Mouse (Mus musculus) CH12.LX (cell line): ENCODE data around the gene Flad1. TPM values are rescaled to one million over a fixed set of nuclear protein-coding genes. Genes with fewer than 3 reads are reported as not detected.
A peak's percentile ranks its signal among the peaks of the same experiment; 100 is the strongest.

Experiments used
- DNase-seq: peaks from one replicate; pipeline ENCODE4 v3.0.0-alpha.2; 2013; ENCODE audit errors: extremely low read depth
- H3K27ac ChIP-seq: 2 replicates; pipeline ENCODE4 v1.5.1; 2012; ENCODE audit warnings: low read depth, mild to moderate bottlenecking, control low read depth, moderate library complexity; ENCODE audit not compliant: insufficient read depth
- H3K27me3 ChIP-seq: replicated peaks from 2 replicates; pipeline ENCODE3; 2012; ENCODE audit warnings: inconsistent platforms
- H3K36me3 ChIP-seq, 2 experiments: replicated peaks in 1 of 2; 2 replicates each; pipeline versions ENCODE3 to v1.6.1; 2012; ENCODE audit warnings: inconsistent platforms in 1 of 2, low read length in 1 of 2, mild to moderate bottlenecking in 1 of 2, mixed read lengths in 1 of 2, moderate library complexity in 1 of 2; ENCODE audit not compliant: control insufficient read depth in 1 of 2, insufficient read depth in 1 of 2
- H3K4me1 ChIP-seq, 2 experiments: 2 replicates each; pipeline ENCODE4 v1.6.1; 2012; ENCODE audit warnings: inconsistent platforms in 1 of 2, moderate library complexity in 1 of 2; ENCODE audit not compliant: insufficient read depth in 2 of 2, control insufficient read depth in 1 of 2
- H3K4me2 ChIP-seq: 2 replicates; pipeline ENCODE4 v1.6.1; 2012; ENCODE audit warnings: low read depth, mild to moderate bottlenecking, control low read depth; ENCODE audit not compliant: poor library complexity, insufficient read depth, severe bottlenecking
- H3K4me3 ChIP-seq, 3 experiments: fragments of 150-350 bp in 1 of 3; sonication (generic) in 1 of 3; replicated peaks in 1 of 3; 2 replicates each; pipeline versions ENCODE3 to v1.5.1; 2011 to 2012; ENCODE audit warnings: low read depth in 2 of 3, low read length in 2 of 3, mild to moderate bottlenecking in 2 of 3, moderate library complexity in 2 of 3, control low read depth in 1 of 3, improper control_type of control experiment in 1 of 3, inconsistent platforms in 1 of 3, mixed read lengths in 1 of 3; ENCODE audit not compliant: poor library complexity in 1 of 3
- H3K79me2 ChIP-seq: replicated peaks from 2 replicates; pipeline ENCODE4 v1.6.1; 2012; ENCODE audit warnings: mild to moderate bottlenecking, moderate library complexity; ENCODE audit not compliant: control insufficient read depth, poor library complexity, insufficient read depth, severe bottlenecking; ENCODE audit errors: extremely low read depth
- H3K9ac ChIP-seq: 2 replicates; pipeline ENCODE4 v1.6.1; 2012; ENCODE audit warnings: low read depth, mild to moderate bottlenecking, control low read depth, moderate library complexity; ENCODE audit not compliant: insufficient read depth
- H3K9me3 ChIP-seq: replicated peaks from 2 replicates; pipeline ENCODE3; 2012; ENCODE audit warnings: low read length, inconsistent platforms, mixed read lengths
- BHLHE40 ChIP-seq: IDR thresholded peaks from 2 replicates; pipeline ENCODE4 v1.6.1; 2011; ENCODE audit warnings: mild to moderate bottlenecking, low read depth, low read length, improper control_type of control experiment
- CHD2 ChIP-seq: IDR thresholded peaks from 2 replicates; pipeline ENCODE4 v1.6.1; 2011; ENCODE audit warnings: low read length, improper control_type of control experiment
- CTCF ChIP-seq, 2 experiments: IDR thresholded peaks in 1 of 2; conservative IDR thresholded peaks in 1 of 2; 2 replicates each; pipeline ENCODE4 v1.5.1; 2011 to 2012; ENCODE audit warnings: low read depth in 2 of 2, low read length in 2 of 2, improper control_type of control experiment in 1 of 2, inconsistent platforms in 1 of 2, mild to moderate bottlenecking in 1 of 2, moderate library complexity in 1 of 2
- E2F4 ChIP-seq: IDR thresholded peaks from 2 replicates; pipeline ENCODE4 v1.6.1; 2011; ENCODE audit warnings: low read depth, low read length, improper control_type of control experiment; ENCODE audit not compliant: insufficient replicate concordance
- ELF1 ChIP-seq: IDR thresholded peaks from 2 replicates; pipeline ENCODE4 v1.6.1; 2014; ENCODE audit warnings: low read depth, mild to moderate bottlenecking, inconsistent platforms, low read length, improper control_type of control experiment
- EP300 ChIP-seq: IDR thresholded peaks from 2 replicates; pipeline ENCODE4 v1.6.1; 2011; ENCODE audit warnings: low read length, improper control_type of control experiment
- ETS1 ChIP-seq: conservative IDR thresholded peaks from 2 replicates; pipeline ENCODE4 v1.6.1; 2012; ENCODE audit warnings: low read depth, mild to moderate bottlenecking, inconsistent platforms, low read length, improper control_type of control experiment, moderate library complexity
- GABPA ChIP-seq: IDR thresholded peaks from 2 replicates; pipeline ENCODE4 v1.6.1; 2012; ENCODE audit warnings: low read depth, low read length, improper control_type of control experiment, inconsistent platforms; ENCODE audit not compliant: insufficient replicate concordance
- IRF4 ChIP-seq: IDR thresholded peaks from 2 replicates; pipeline ENCODE4 v1.6.1; 2014; ENCODE audit warnings: low read depth, mild to moderate bottlenecking, inconsistent platforms, low read length, improper control_type of control experiment
- JUN ChIP-seq: IDR thresholded peaks from 2 replicates; pipeline ENCODE4 v1.6.1; 2011; ENCODE audit warnings: low read depth, mild to moderate bottlenecking, low read length, improper control_type of control experiment, moderate library complexity; ENCODE audit not compliant: insufficient read depth
- KAT2A ChIP-seq: IDR thresholded peaks from 2 replicates; pipeline ENCODE4 v1.6.1; 2012; ENCODE audit warnings: low read length, improper control_type of control experiment, inconsistent platforms; ENCODE audit not compliant: insufficient replicate concordance
- MAFK ChIP-seq: IDR thresholded peaks from 2 replicates; pipeline ENCODE4 v1.6.1; 2011; ENCODE audit warnings: low read length, improper control_type of control experiment; ENCODE audit not compliant: insufficient replicate concordance
- MAX ChIP-seq: IDR thresholded peaks from 2 replicates; pipeline ENCODE4 v1.6.1; 2011; ENCODE audit warnings: low read length, improper control_type of control experiment
- MAZ ChIP-seq: IDR thresholded peaks from 2 replicates; pipeline ENCODE4 v1.6.1; 2012; ENCODE audit warnings: low read depth, mild to moderate bottlenecking, inconsistent platforms, low read length, improper control_type of control experiment, moderate library complexity
- MYC ChIP-seq: IDR thresholded peaks from 2 replicates; pipeline ENCODE4 v1.6.1; 2011; ENCODE audit warnings: low read depth, mild to moderate bottlenecking, improper control_type of control experiment, low read length
- NELFE ChIP-seq: IDR thresholded peaks from 2 replicates; pipeline ENCODE4 v1.6.1; 2011; ENCODE audit warnings: low read depth, low read length, improper control_type of control experiment
- NRF1 ChIP-seq: IDR thresholded peaks from 2 replicates; pipeline ENCODE4 v1.6.1; 2014; ENCODE audit warnings: low read depth, mild to moderate bottlenecking, inconsistent platforms, low read length, improper control_type of control experiment, moderate library complexity
- PAX5 ChIP-seq: IDR thresholded peaks from 2 replicates; pipeline ENCODE4 v1.6.1; 2012; ENCODE audit warnings: low read length, inconsistent platforms, mixed read lengths
- POLR2A ChIP-seq: IDR thresholded peaks from 2 replicates; pipeline ENCODE4 v1.6.1; 2011; ENCODE audit warnings: low read depth, mild to moderate bottlenecking, improper control_type of control experiment, low read length
- POLR2AphosphoS2 ChIP-seq: IDR thresholded peaks from 2 replicates; pipeline ENCODE4 v1.6.1; 2011; ENCODE audit warnings: low read depth, low read length, improper control_type of control experiment
- RAD21 ChIP-seq: IDR thresholded peaks from 2 replicates; pipeline ENCODE4 v1.6.1; 2011; ENCODE audit warnings: low read depth, mild to moderate bottlenecking, low read length, improper control_type of control experiment, moderate library complexity
- RCOR1 ChIP-seq: conservative IDR thresholded peaks from 2 replicates; pipeline ENCODE4 v1.6.1; 2012; ENCODE audit warnings: low read depth, mild to moderate bottlenecking, inconsistent platforms, low read length, improper control_type of control experiment
- SIN3A ChIP-seq: IDR thresholded peaks from 2 replicates; pipeline ENCODE4 v1.6.1; 2012; ENCODE audit warnings: low read length, improper control_type of control experiment, inconsistent platforms
- TBP ChIP-seq: conservative IDR thresholded peaks from 2 replicates; pipeline ENCODE4 v1.6.1; 2011; ENCODE audit warnings: low read depth, low read length, improper control_type of control experiment
- TCF12 ChIP-seq: IDR thresholded peaks from 2 replicates; pipeline ENCODE4 v1.6.1; 2014; ENCODE audit warnings: low read depth, mild to moderate bottlenecking, inconsistent platforms, low read length, improper control_type of control experiment
- UBTF ChIP-seq: IDR thresholded peaks from 2 replicates; pipeline ENCODE4 v1.6.1; 2012; ENCODE audit warnings: low read depth, mild to moderate bottlenecking, inconsistent platforms, low read length, improper control_type of control experiment, moderate library complexity
- USF1 ChIP-seq: IDR thresholded peaks from 2 replicates; pipeline ENCODE4 v1.6.1; 2014; ENCODE audit warnings: low read depth, mild to moderate bottlenecking, inconsistent platforms, low read length, improper control_type of control experiment
- ZMIZ1 ChIP-seq: IDR thresholded peaks from 2 replicates; pipeline ENCODE4 v1.6.1; 2012; ENCODE audit warnings: low read depth, mild to moderate bottlenecking, inconsistent platforms, low read length, improper control_type of control experiment
- ZNF384 ChIP-seq: IDR thresholded peaks from 2 replicates; pipeline ENCODE4 v1.6.1; 2012; ENCODE audit warnings: low read depth, low read length, improper control_type of control experiment, inconsistent platforms
- dilution Hi-C: fragments of 300-500 bp; cut with MboI; formaldehyde crosslinking; loops from 2 replicates; pipeline ENCODE4 v1.14.3; 2020; ENCODE audit warnings: low sequenced_read_pairs; ENCODE audit not compliant: extremely low pct_unique_long_range_greater_than_20kb, extremely low pct_ligation_motif_present
- in situ Hi-C: fragments of 300-500 bp; cut with MboI; formaldehyde crosslinking; loops from 3 replicates; pipeline ENCODE4 v1.14.3; 2019; ENCODE audit warnings: low sequenced_read_pairs, low pct_ligation_motif_present, low pct_unique_long_range_greater_than_20kb, mixed read lengths
- polyA plus RNA-seq: library from polyadenylated mRNA; unstranded; fragments of >175 nt; gene quantifications from 2 replicates; pipeline ENCODE4 v1.2.1, GENCODE M21; 2012; ENCODE audit warnings: low read depth; ENCODE audit not compliant: insufficient read length
- total RNA-seq, 2 experiments: library from RNA; depleted of rRNA; stranded (reverse); fragments of 300-350 nt in 1 of 2; fragments of >200 nt in 1 of 2; gene quantifications; 2 replicates each; pipeline ENCODE4 v1.2.3; 2012 to 2014

Flad1 gene
- total and polyA plus RNA-seq, 3 experiments = 26.0 to 31.1 (median 26.9) TPM

DNA sequence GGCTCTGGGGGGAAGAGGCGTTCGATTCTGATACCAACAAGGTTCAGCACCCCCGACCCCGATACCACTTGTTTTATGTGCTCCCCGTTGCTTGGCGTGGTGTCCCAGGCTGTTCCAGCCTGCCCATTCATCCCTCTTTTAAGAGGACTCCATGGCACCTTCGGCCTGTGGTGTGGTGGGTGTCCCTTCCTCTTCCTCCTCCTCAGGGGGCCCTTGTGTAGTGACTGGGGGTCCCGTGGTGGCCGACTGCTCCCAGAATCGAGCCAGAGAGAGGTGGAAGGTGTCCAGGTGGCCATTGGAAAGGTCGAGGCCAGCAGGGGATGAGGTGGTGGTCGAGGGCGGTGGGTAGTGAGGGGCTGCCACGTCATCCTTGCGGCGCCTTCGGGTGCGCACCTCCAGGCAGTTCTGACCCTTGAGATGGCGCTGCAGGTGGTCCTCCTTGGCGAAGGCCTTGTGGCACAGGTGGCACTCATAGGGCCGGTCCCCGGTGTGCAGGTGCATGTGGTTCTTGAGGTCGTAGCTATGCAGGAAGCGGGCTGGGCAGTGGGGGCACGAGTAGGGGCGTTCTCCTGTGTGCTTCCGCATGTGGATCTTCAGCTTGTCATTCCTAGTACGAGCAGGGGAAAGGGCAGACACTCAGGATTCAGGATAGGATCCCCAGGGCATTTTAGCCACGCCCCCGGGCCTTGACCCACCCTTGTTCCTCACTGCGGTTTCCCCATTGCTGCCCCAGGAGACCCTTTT, 32.1 kb downstream of the Flad1 start:
- in situ Hi-C loops (no loop called here), dilution Hi-C loops (no loop called here)
- DNase-seq = no peak
- H3K9ac ChIP-seq = no peak overlapping the region
- no peaks in the 10 kb centered on the region for H3K9me3 ChIP-seq
- peak overlapping the region; percentile 19; the same call in 1 of the 2 replicates for H3K27ac ChIP-seq
- peaks cover 29 to 74% of the 10 kb centered on the region in 2 experiments for H3K4me1 ChIP-seq
- H3K79me2 ChIP-seq = peaks cover 22% of the 10 kb centered on the region
- H3K4me3 ChIP-seq = peak overlapping the region in 1 of 3 experiments; percentile 0
- peak; percentile 32; the same call in 1 of the 2 replicates for TF ChIP-seq TCF12
- no peak for TF ChIP-seq ELF1
- TF ChIP-seq SIN3A = no peak
- TF ChIP-seq JUN = no peak
- no peak for TF ChIP-seq BHLHE40
- TF ChIP-seq, all 38 proteins: peak for 1
- Histone ChIP-seq H3K36me3 (peaks cover 49 to 82% of the 10 kb centered on the region in 2 experiments), H3K27me3 (no peaks in the 10 kb centered on the region), H3K4me2 (no peak overlapping the region)

GRCm38 (mm10) chr3:89378394-89379067, 33.1 kb downstream of the Flad1 start:
- peaks cover 12% of the 10 kb centered on the region for H3K79me2 ChIP-seq
- in situ Hi-C loops (no loop called here), dilution Hi-C loops (no loop called here)
- peaks cover 41 to 71% of the 10 kb centered on the region in 2 experiments for H3K36me3 ChIP-seq
- peak overlapping the region; percentile 65 for H3K4me2 ChIP-seq
- DNase-seq = peak; percentile 72
- H3K4me3 ChIP-seq = peak overlapping the region in 2 of 3 experiments; percentile 29 to 40
- H3K4me1 ChIP-seq = peaks cover 19 to 68% of the 10 kb centered on the region in 2 experiments
- H3K9me3 ChIP-seq = no peaks in the 10 kb centered on the region
- H3K27ac ChIP-seq = peak overlapping the region; percentile 74
- H3K9ac ChIP-seq = peak overlapping the region; percentile 32; the same call in 1 of the 2 replicates
- H3K27me3 ChIP-seq = no peaks in the 10 kb centered on the region
- peak; percentile 71 for TF ChIP-seq CHD2
- TF ChIP-seq NELFE = peak; percentile 62; the same call in 1 of the 2 replicates
- TF ChIP-seq POLR2AphosphoS2 = no peak
- TF ChIP-seq TBP = no peak
- TF ChIP-seq RAD21 = peak; percentile 68
- TF ChIP-seq ZMIZ1 = 0 out of 2 replicates have a peak, but pooled peaks have one; percentile 38
- TF ChIP-seq KAT2A = no peak
- TF ChIP-seq NRF1 = no peak
- peak; percentile 65 to 85; a peak in 3 of 4 replicates for TF ChIP-seq CTCF (conservative IDR thresholded peaks at IDR 0.05 in 1 of 2, IDR thresholded peaks at IDR 0.05 in 1 of 2; ENCODE audit: low read depth in 2 of 2, low read length in 2 of 2)
- no peak for TF ChIP-seq GABPA
- peak; percentile 40; the same call in 1 of the 2 replicates for TF ChIP-seq TCF12
- no peak for TF ChIP-seq MAFK
- 0 out of 2 replicates have a peak, but pooled peaks have one; percentile 41 for TF ChIP-seq MAX
- TF ChIP-seq ETS1 = peak; percentile 48
- no peak for TF ChIP-seq E2F4
- peak; percentile 98 for TF ChIP-seq MAZ
- peak; percentile 71 for TF ChIP-seq ELF1
- TF ChIP-seq EP300 = peak; percentile 84
- no peak for TF ChIP-seq PAX5
- TF ChIP-seq BHLHE40 = no peak; the same call in 1 of the 2 replicates
- peak; percentile 95 for TF ChIP-seq IRF4
- TF ChIP-seq ZNF384 = no peak
- peak; percentile 43 for TF ChIP-seq POLR2A
- no peak for TF ChIP-seq JUN
- TF ChIP-seq MYC = no peak
- no peak for TF ChIP-seq USF1
- peak; percentile 72; the same call in 1 of the 2 replicates for TF ChIP-seq RCOR1
- TF ChIP-seq UBTF = peak; percentile 58; the same call in 1 of the 2 replicates
